Mouse (Mus musculus): ENCODE measurements around the gene Agk.

GRCm38 (mm10) chr6:40430251-40430650 lies 105.3 kb downstream of the Agk start:
- no peak for TF ChIP-seq POLR2A (IDR thresholded peaks at IDR 0.05; ENCODE audit: low read depth, low read length)
- TF ChIP-seq CTCF (IDR thresholded peaks at IDR 0.05; ENCODE audit: extremely low read depth, insufficient read length, insufficient replicate concordance, low read depth, low read length), result no peak

All from small intestine, adult 2 months (tissue).